Mouse (Mus musculus): ENCODE measurements at regions not wholly inside any gene's neighbourhood (a gene's known extent, or its start where the extent isn't known, plus 50 kb on each side); places are given as distances from the start of the nearest gene placed in this dataset.

- no peak for DNase-seq (ENCODE audit: low read depth, low spot score)
Observed at GRCm38 (mm10) chr5:49909483-49909882, 149.3 kb downstream of the Adgra3 start.

GRCm38 (mm10) chr5:49896106-49896505, 162.7 kb downstream of the Adgra3 start:
- peak; percentile 74 for DNase-seq (ENCODE audit: low read depth, low spot score)

GRCm38 (mm10) chr5:49880383-49880782, 178.4 kb downstream of the Adgra3 start:
- DNase-seq (ENCODE audit: low read depth, low spot score): no peak

GRCm38 (mm10) chr5:49876240-49876639, 182.6 kb downstream of the Adgra3 start:
- DNase-seq (ENCODE audit: low read depth, low spot score): peak; percentile 8

- peak; percentile 57 for DNase-seq (ENCODE audit: low read depth, low spot score)
Observed at GRCm38 (mm10) chr5:49857202-49857601, 201.6 kb downstream of the Adgra3 start.

- no peak for DNase-seq (ENCODE audit: low read depth, low spot score)
Observed at GRCm38 (mm10) chr5:49856036-49856435, 202.8 kb downstream of the Adgra3 start.

GRCm38 (mm10) chr5:49848680-49849079, 210.1 kb downstream of the Adgra3 start:
- DNase-seq (ENCODE audit: low read depth, low spot score): peak; percentile 25

- DNase-seq (ENCODE audit: low read depth, low spot score): peak; percentile 92
Observed at GRCm38 (mm10) chr5:49848174-49848573, 210.6 kb downstream of the Adgra3 start.

- no peak for DNase-seq (ENCODE audit: low read depth, low spot score)
Observed at GRCm38 (mm10) chr5:49818832-49819231, 240.0 kb downstream of the Adgra3 start.

GRCm38 (mm10) chr5:49816751-49817150, 242.1 kb downstream of the Adgra3 start:
- DNase-seq (ENCODE audit: low read depth, low spot score): peak; percentile 95

GRCm38 (mm10) chr5:49813335-49813734, 245.5 kb downstream of the Adgra3 start:
- DNase-seq (ENCODE audit: low read depth, low spot score): peak; percentile 20

- DNase-seq (ENCODE audit: low read depth, low spot score): peak; percentile 90
Observed at GRCm38 (mm10) chr5:49788494-49789160, 263.9 kb upstream of the Kcnip4 start.

GRCm38 (mm10) chr5:49783728-49784127, 259.0 kb upstream of the Kcnip4 start:
- peak; percentile 51 for DNase-seq (ENCODE audit: low read depth, low spot score)

- DNase-seq (ENCODE audit: low read depth, low spot score): peak; percentile 53
Observed at GRCm38 (mm10) chr5:49761054-49761453, 236.3 kb upstream of the Kcnip4 start.

GRCm38 (mm10) chr5:49755531-49755930, 230.8 kb upstream of the Kcnip4 start:
- DNase-seq (ENCODE audit: low read depth, low spot score): no peak

GRCm38 (mm10) chr5:49712607-49713006, 187.9 kb upstream of the Kcnip4 start:
- DNase-seq (ENCODE audit: low read depth, low spot score): no peak

- DNase-seq (ENCODE audit: low read depth, low spot score): peak; percentile 59
Observed at GRCm38 (mm10) chr5:49682156-49682555, 157.4 kb upstream of the Kcnip4 start.

GRCm38 (mm10) chr5:49681514-49681913, 156.8 kb upstream of the Kcnip4 start:
- peak; percentile 63 for DNase-seq (ENCODE audit: low read depth, low spot score)

GRCm38 (mm10) chr5:49675885-49676284, 151.2 kb upstream of the Kcnip4 start:
- DNase-seq (ENCODE audit: low read depth, low spot score): peak; percentile 70

GRCm38 (mm10) chr5:49665196-49665595, 140.5 kb upstream of the Kcnip4 start:
- DNase-seq (ENCODE audit: low read depth, low spot score): peak; percentile 65

GRCm38 (mm10) chr5:49663928-49664327, 139.2 kb upstream of the Kcnip4 start:
- DNase-seq (ENCODE audit: low read depth, low spot score): no peak

- peak; percentile 94 for DNase-seq (ENCODE audit: low read depth, low spot score)
Observed at GRCm38 (mm10) chr5:49662096-49662495, 137.4 kb upstream of the Kcnip4 start.

- peak; percentile 47 for DNase-seq (ENCODE audit: low read depth, low spot score)
Observed at GRCm38 (mm10) chr5:49660598-49660997, 135.9 kb upstream of the Kcnip4 start.

GRCm38 (mm10) chr5:49650953-49651352, 126.2 kb upstream of the Kcnip4 start:
- DNase-seq (ENCODE audit: low read depth, low spot score): peak; percentile 68
